Mouse (Mus musculus) left cerebral cortex, postnatal 10 days (tissue): ENCODE data around the gene Terf2ip. TPM values are rescaled to one million over a fixed set of nuclear protein-coding genes. Genes with fewer than 3 reads are reported as not detected.

ENCODE experiments used
- total RNA-seq, 2 experiments: library from RNA; stranded (reverse); gene quantifications; 2 replicates each; pipeline ENCODE4 v1.2.3; 2021

Terf2ip gene
- total RNA-seq, 2 experiments from 2014 or later: 34.5 to 36.7 TPM

Other genes starting within 250 kb of the Terf2ip start
- 10 to 100 TPM; 90.6 to 94.9 TPM for gene Cfdp1, start 157.1 kb upstream of the Terf2ip start, total RNA-seq
- gene Tmem170, start 134.6 kb upstream of the Terf2ip start, total RNA-seq: 1 to 10 TPM; 2.6 to 3.1 TPM
- under 1 TPM; 0.67 to 0.86 TPM for gene Chst5, start 101.0 kb upstream of the Terf2ip start, total RNA-seq
- 10 to 100 TPM; 10.0 to 10.4 TPM for gene Tmem231, start 77.5 kb upstream of the Terf2ip start, total RNA-seq
- 100 to 1,000 TPM; 206 to 213 TPM for gene Gabarapl2, start 70.7 kb upstream of the Terf2ip start, total RNA-seq
- 1 to 10 TPM; 4.5 to 4.6 TPM for gene Adat1, start 19.1 kb upstream of the Terf2ip start, total RNA-seq
- gene Kars, start 75 bp upstream of the Terf2ip start, total RNA-seq: 10 to 100 TPM; 83.6 to 89.3 TPM
- gene Gm6793, start 3.6 kb downstream of the Terf2ip start, total RNA-seq: under 1 TPM in 1 of 2 experiments, not detected in 1; 0.22 TPM